Mouse (Mus musculus) small intestine, adult 2 months (tissue): ENCODE measurements at regions not wholly inside any gene's neighbourhood (a gene's known extent, or its start where the extent isn't known, plus 50 kb on each side); places are given as distances from the start of the nearest gene placed in this dataset.

Source experiments
- CTCF ChIP-seq: fragments of 200-500 bp; IDR thresholded peaks from 2 replicates; pipeline ENCODE4 v1.5.1; 2012; ENCODE audit warnings: low read depth, mild to moderate bottlenecking, control low read depth, inconsistent platforms, low read length, moderate library complexity, mixed read lengths; ENCODE audit not compliant: insufficient replicate concordance, insufficient read length; ENCODE audit errors: extremely low read depth
- POLR2A ChIP-seq: fragments of 200-500 bp; IDR thresholded peaks from 2 replicates; pipeline ENCODE4 v1.6.1; 2012; ENCODE audit warnings: low read depth, mild to moderate bottlenecking, control low read depth, inconsistent platforms, low read length, moderate library complexity

- TF ChIP-seq CTCF (no peak), POLR2A (no peak)
These were observed 144.3 kb downstream of the Olfm4 start for GRCm38 (mm10) chr14:80128181-80128580.
